Mouse (Mus musculus) left cerebral cortex, adult 2 months (tissue): Measurements from ENCODE around the gene Wdr46. TPM values are rescaled to one million over a fixed set of nuclear protein-coding genes. Genes with fewer than 3 reads are reported as not detected.
"Not testable (repeated sequence)": the region's sequence is repeated elsewhere in the genome, so short reads cannot be mapped to it uniquely, and the experiment has no call there.

Source experiments
- DNase-seq, 2 experiments: peaks; one replicate each; pipeline ENCODE4 v3.0.0; 2021 to 2022; ENCODE audit warnings: low spot score in 2 of 2, mixed read lengths in 1 of 2; ENCODE audit errors: extremely low spot score in 1 of 2
- H3K27ac ChIP-seq: fragments of 200-600 bp; 2 replicates; pipeline ENCODE4 v1.8.1; 2022
- H3K4me3 ChIP-seq: fragments of 200-600 bp; 2 replicates; pipeline ENCODE4 v1.8.1; 2022
- CTCF ChIP-seq: fragments of 200-600 bp; IDR thresholded peaks from 2 replicates; pipeline ENCODE4 v1.8.1; 2022; ENCODE audit warnings: antibody characterized with exemption, mild to moderate bottlenecking, moderate library complexity
- intact Hi-C: fragments of 180-260 bp; cut with DNase I; formaldehyde crosslinking; loops from one replicate; pipeline ENCODE4 v1.15.1; 2025
- long read RNA-seq, 2 experiments: library from polyadenylated mRNA; stranded (forward); transcript quantifications; one replicate each; pipeline ENCODE4 v2.0.0; 2021; ENCODE audit warnings: borderline mapping rate in 2 of 2
- total RNA-seq, 2 experiments: library from RNA; stranded (reverse); gene quantifications; 2 replicates each; pipeline ENCODE4 v1.2.3; 2021

The Wdr46 gene
- 10 to 100 TPM; 14.7 to 18.4 TPM for total RNA-seq
- long read RNA-seq, experiment 1, transcript Wdr46-201 (15 exons, 2,229 nt): major isoform, 10 of 11 reads
- long read RNA-seq, experiment 1, partial matches to known transcripts: 1 of 11 reads
- long read RNA-seq, experiment 1, other reads (novel, unspliced or antisense): 0 of 11 reads
- long read RNA-seq, experiment 2, transcript Wdr46-201 (15 exons, 2,229 nt): major isoform, 8 of 11 reads
- long read RNA-seq, experiment 2, partial matches to known transcripts: 2 of 11 reads
- long read RNA-seq, experiment 2, other reads (novel, unspliced or antisense): 1 of 11 reads

DNA sequence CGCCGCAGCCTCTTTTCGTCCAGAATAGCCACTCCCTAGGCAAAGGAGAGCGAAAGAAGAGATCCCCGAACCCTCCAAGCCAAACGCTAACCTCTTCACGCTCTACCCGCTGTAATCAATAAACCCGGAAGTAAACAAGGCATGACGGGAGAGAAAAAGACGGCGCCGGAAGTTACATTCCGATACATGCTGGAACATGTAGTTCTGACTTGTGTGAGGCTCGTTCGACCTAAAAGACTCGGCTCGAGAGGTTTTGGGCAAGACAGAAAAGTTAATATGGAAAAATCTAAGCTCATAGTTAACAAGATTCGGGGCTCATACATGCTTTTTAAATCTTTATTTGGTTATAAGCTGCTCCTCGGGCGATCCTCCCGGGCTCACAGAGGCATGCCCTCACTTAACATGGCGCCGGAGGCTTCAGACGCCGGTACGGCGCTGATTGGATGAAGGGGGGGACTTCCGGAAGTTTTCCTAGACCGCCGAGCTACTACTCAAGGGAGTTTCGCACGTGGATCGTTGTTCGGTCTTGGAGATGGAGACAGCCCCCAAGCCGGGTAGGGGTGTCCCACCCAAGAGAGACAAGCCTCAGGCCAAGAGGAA is at the start of gene Wdr46, which contains the start of gene Pfdn6:
Gene Wdr46 (plus strand): TSS at position 455 of the 600 bp plus-strand sequence.
Gene Pfdn6 (minus strand): TSS at position 138 of the 600 bp plus-strand sequence.
- Histone ChIP-seq H3K4me3 (peak within 1 kb of the TSS; percentile 75), H3K27ac (peak within 1 kb of the TSS; percentile 88)
- DNase-seq: peak; percentile 79 to 82
- intact Hi-C loops: loop anchor here (1.0 kb wide), 2 partner anchors 11 to 15 kb away; partner anchors contain the start of genes B3galt4 and Vps52
- TF ChIP-seq CTCF: no peak

DNA sequence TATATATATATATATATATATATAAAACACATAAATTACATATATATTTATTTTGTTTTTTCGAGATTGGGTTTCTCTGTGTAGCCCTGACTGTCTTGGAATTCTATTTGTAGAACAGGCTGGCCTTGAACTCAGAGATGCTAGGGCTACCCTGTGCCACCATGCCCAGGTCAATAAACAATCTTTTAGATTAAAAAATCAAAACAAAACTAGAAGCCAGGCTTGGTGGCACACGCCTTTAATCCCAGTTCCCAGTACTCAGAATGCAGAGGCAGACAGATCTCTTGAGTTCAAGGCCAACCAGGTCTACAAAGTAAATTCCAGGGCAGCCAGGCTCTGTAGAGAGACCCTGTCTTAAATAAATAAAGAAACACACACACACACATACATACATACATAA is 49.1 kb upstream of the Wdr46 start:
- intact Hi-C loops: loop anchor here (10.0 kb wide), 1 partner anchor 497 kb away; the partner anchor contains the start of gene Zfp101
- Histone ChIP-seq H3K4me3 (no peak overlapping the region), H3K27ac (no peak overlapping the region)
- DNase-seq: no peak
- TF ChIP-seq CTCF: no peak

GRCm38 (mm10) chr17:33891892-33892291 is 48.6 kb upstream of the Wdr46 start:
- intact Hi-C loops: loop anchor here (10.0 kb wide), 1 partner anchor 497 kb away; the partner anchor contains the start of gene Zfp101
- H3K4me3 ChIP-seq, H3K27ac ChIP-seq, DNase-seq: not testable (repeated sequence)
- peak; percentile 31 for TF ChIP-seq CTCF

DNA sequence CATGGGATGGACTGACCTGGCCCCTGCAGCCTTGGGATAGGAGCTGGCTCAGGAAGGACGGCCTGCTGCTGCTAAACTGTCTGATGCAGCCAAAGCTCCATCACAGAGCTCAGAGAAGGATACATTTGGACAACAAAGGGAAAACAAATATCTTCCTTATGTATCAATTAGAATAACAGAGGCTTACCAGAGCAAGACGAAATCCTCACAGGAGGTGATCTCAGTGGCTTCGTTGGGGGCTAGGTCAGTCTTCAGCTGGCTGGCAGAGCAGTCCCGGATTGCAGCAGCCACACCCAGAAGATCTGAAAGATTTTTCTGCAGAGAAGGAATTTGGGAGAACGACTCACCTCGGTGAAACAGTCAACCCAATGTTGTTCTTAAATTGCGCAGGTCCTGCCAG is 48.0 kb upstream of the Wdr46 start:
- no peak overlapping the region for H3K27ac ChIP-seq
- DNase-seq: no peak
- H3K4me3 ChIP-seq: no peak overlapping the region
- intact Hi-C loops: loop anchor here (10.0 kb wide), 1 partner anchor 498 kb away; the partner anchor contains the start of gene Zfp101
- no peak for TF ChIP-seq CTCF

GRCm38 (mm10) chr17:33893011-33893410 is 47.4 kb upstream of the Wdr46 start:
- DNase-seq, H3K4me3 ChIP-seq, H3K27ac ChIP-seq: not testable (repeated sequence)
- intact Hi-C loops: loop anchor here (10.0 kb wide), 1 partner anchor 498 kb away; the partner anchor contains the start of gene Zfp101

DNA sequence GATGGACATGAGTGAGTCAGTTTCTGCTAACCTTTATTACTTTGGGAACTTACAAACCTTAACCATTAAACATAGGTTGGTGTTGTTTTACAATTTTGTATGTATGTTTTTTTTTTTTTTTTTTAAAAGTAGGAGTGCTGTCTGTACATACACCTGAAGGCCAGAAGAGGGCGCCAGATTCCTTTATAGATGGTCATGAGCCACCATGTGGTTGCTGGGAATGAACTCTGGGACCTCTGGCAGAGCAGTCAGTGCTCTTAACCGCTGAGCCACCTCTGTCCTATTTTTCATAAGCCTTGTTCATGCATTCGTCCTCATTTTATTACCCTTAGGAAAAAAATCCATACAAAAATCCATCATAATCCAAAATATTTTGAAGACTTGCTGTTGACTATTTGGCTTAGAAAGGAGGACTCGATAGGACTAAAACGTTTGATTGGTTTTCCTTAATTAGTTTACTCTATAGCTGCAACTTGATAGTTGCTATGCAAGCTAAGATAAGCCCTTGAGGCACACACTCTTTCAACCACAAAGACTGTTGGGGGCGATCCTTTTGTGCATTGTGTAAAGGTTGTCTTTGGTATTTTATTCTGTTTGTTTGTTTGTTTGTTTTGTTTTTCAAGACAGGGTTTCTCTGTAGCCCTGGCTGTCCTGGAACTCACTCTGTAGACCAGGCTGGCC is 43.2 kb upstream of the Wdr46 start:
- Histone ChIP-seq H3K4me3 (no peak overlapping the region), H3K27ac (no peak overlapping the region)
- no peak for DNase-seq
- intact Hi-C loops: loop anchor here (2.0 to 10.0 kb wide), 2 partner anchors 24 to 502 kb away; partner anchors contain the start of gene Zfp101
- peak; percentile 60 for TF ChIP-seq CTCF

DNA sequence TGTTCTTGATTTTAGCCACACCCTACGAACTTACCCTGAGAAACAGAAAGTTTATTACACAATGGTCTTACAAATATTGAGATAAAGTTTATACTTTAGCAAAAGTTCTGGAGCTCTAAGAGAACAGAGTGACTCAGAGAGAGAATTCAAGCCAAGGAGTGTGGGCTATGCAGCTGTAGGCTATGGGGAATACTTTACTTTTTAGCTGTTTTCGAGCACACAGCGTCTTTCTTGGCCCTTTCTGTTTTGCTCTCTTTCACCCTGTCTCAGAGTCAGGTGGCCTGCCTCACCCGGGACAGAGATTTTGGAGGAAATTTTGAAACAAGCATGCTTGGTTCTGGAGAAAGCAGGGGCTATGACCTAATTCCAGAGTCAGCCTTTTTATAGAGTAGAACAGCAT is 42.3 kb upstream of the Wdr46 start:
- H3K27ac ChIP-seq, H3K4me3 ChIP-seq, DNase-seq: not testable (repeated sequence)
- intact Hi-C loops: loop anchor here (10.0 kb wide), 1 partner anchor 503 kb away; the partner anchor contains the start of gene Zfp101

GRCm38 (mm10) chr17:33899642-33900041 is 40.8 kb upstream of the Wdr46 start:
- intact Hi-C loops: loop anchor here (10.0 kb wide), 1 partner anchor 505 kb away; the partner anchor contains the start of gene Zfp101
- no peak for DNase-seq
- Histone ChIP-seq H3K27ac (no peak overlapping the region), H3K4me3 (no peak overlapping the region)
- TF ChIP-seq CTCF: no peak

GRCm38 (mm10) chr17:33900281-33900988 is 40.0 kb upstream of the Wdr46 start:
- no peak overlapping the region for H3K4me3 ChIP-seq
- intact Hi-C loops: no loop called here
- DNase-seq: no peak
- TF ChIP-seq CTCF: no peak
- no peak overlapping the region for H3K27ac ChIP-seq

DNA sequence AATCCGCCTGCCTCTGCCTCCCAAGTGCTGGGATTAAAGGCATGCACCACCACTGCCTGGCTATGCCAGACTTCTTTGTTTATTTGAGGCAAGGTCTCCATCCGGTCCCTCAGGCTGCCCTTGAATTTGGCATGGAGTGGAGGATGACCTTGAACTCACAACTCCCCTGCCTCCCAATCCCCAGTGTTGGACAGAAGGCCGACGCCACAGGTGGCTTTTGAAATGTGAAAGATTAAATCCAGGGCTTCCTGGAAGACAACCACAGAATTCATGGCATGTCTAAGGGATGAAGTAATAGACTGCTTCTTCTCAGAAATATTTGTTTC is 39.5 kb upstream of the Wdr46 start:
- TF ChIP-seq CTCF: no peak
- DNase-seq: no peak
- Histone ChIP-seq H3K4me3 (no peak overlapping the region), H3K27ac (no peak overlapping the region)
- intact Hi-C loops: no loop called here

DNA sequence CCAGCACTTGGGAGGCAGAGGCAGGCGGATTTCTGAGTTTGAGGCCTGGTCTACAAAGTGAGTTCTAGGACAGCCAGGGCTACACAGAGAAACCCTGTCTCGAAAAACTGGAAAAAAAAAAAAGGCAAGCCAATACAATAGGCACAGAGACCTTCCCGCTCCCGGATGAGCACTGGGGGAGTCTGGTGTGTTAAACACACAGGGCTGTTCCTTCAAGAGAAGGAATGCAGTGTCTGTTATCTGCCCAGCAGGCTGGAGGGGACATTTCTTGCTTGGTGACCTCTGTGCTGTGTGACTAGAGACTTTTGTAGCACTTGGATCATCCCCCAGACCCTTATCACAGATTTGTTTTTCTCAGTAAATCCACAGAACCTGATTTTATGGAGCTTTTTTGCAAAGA is 38.8 kb upstream of the Wdr46 start:
- intact Hi-C loops: no loop called here
- Histone ChIP-seq H3K4me3 (no peak overlapping the region), H3K27ac (no peak overlapping the region)
- TF ChIP-seq CTCF: no peak
- no peak for DNase-seq
